Mouse (Mus musculus) adrenal gland, postnatal 36 days (tissue): ENCODE measurements around the gene Cfap74. TPM values are rescaled to one million over a fixed set of nuclear protein-coding genes. Genes with fewer than 3 reads are reported as not detected.
"Not testable (repeated sequence)": the region's sequence is repeated elsewhere in the genome, so short reads cannot be mapped to it uniquely, and the experiment has no call there.

Source experiments
- DNase-seq, 2 experiments: peaks; one replicate each; pipeline ENCODE4 v3.0.0; 2021; ENCODE audit warnings: mixed read lengths in 1 of 2
- total RNA-seq, 2 experiments: library from RNA; stranded (reverse); gene quantifications; 2 replicates each; pipeline ENCODE4 v1.2.3; 2021

The Cfap74 gene
- total RNA-seq, 2 experiments from 2014 or later: 0.66 to 0.76 TPM

GRCm38 (mm10) chr4:155469590-155470262, 60.7 kb downstream of the Cfap74 start:
- peak; percentile 73 to 79 for DNase-seq

- no peak for DNase-seq
These were observed 61.4 kb downstream of the Cfap74 start for GRCm38 (mm10) chr4:155470263-155470953.

GRCm38 (mm10) chr4:155470997-155471396, 62.0 kb downstream of the Cfap74 start:
- no peak for DNase-seq

- no peak for DNase-seq
These were observed 62.4 kb downstream of the Cfap74 start for GRCm38 (mm10) chr4:155471406-155471805.

- no peak for DNase-seq
These were observed 63.8 kb downstream of the Cfap74 start for GRCm38 (mm10) chr4:155472716-155473290.

GRCm38 (mm10) chr4:155473319-155473718, 64.3 kb downstream of the Cfap74 start:
- DNase-seq: peak; percentile 86 to 90

- not testable (repeated sequence) for DNase-seq
These were observed 64.8 kb downstream of the Cfap74 start for GRCm38 (mm10) chr4:155473796-155474195.

- DNase-seq: peak; percentile 86 to 87
These were observed 72.6 kb downstream of the Cfap74 start for GRCm38 (mm10) chr4:155481381-155482124.

- no peak for DNase-seq
These were observed 73.1 kb downstream of the Cfap74 start for GRCm38 (mm10) chr4:155482125-155482480.

- no peak for DNase-seq
These were observed 73.9 kb downstream of the Cfap74 start for GRCm38 (mm10) chr4:155482733-155483540.

GRCm38 (mm10) chr4:155485521-155485920, 76.5 kb downstream of the Cfap74 start:
- DNase-seq: no peak

- no peak for DNase-seq
These were observed 78.8 kb downstream of the Cfap74 start for GRCm38 (mm10) chr4:155487746-155488145.

- peak; percentile 72 to 84 for DNase-seq
These were observed 79.4 kb downstream of the Cfap74 start for GRCm38 (mm10) chr4:155488232-155489025.

GRCm38 (mm10) chr4:155489101-155489970, 80.3 kb downstream of the Cfap74 start:
- no peak for DNase-seq

GRCm38 (mm10) chr4:155490456-155490855, 81.5 kb downstream of the Cfap74 start:
- no peak for DNase-seq

- DNase-seq: peak; percentile 95 to 97
These were observed 82.1 kb downstream of the Cfap74 start, which contains the start of gene Gnb1 for GRCm38 (mm10) chr4:155490990-155491504. Gnb1 (plus strand) TSS chr4:155491361.

- DNase-seq: no peak
These were observed 82.6 kb downstream of the Cfap74 start for GRCm38 (mm10) chr4:155491529-155492130.

- DNase-seq: peak; percentile 71 to 80
These were observed 83.2 kb downstream of the Cfap74 start for GRCm38 (mm10) chr4:155492131-155492633.

GRCm38 (mm10) chr4:155494891-155495290, 85.9 kb downstream of the Cfap74 start:
- DNase-seq: no peak
